Mouse (Mus musculus): Measurements from ENCODE around the gene Elovl1. TPM values are rescaled to one million over a fixed set of nuclear protein-coding genes. Genes with fewer than 3 reads are reported as not detected.

Gene Elovl1
- total and polyA plus RNA-seq, 3 experiments: 45.9 to 110 (median 61.1) TPM

DNA sequence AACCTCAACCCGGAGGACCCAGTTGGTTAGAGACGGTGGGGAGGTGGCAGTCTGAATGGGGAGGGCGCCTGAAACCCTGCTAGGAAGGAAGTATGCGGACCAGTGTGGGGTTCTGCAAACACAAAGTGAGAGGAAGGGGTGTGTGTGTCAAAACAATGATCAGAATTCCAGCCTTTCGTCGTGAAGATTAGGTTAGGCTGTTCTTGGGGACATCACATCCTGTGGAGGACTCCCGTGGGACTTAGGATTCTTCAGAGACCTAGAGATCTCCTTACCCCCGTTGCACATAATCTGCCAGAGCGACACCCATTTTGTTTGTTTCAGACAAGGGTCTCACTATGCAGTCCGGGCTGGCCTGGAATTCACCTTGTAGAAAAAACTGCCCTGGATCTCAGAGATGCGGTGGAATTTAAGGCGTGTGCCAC lies 9.9 kb downstream of the Elovl1 start:
- Histone ChIP-seq H3K4me2 (ENCODE audit: insufficient read depth, low read depth, poor library complexity, severe bottlenecking) (peak overlapping the region; percentile 51; the same call in 1 of the 2 replicates), H3K9ac (ENCODE audit: insufficient read depth, low read depth) (peak overlapping the region; percentile 76), H3K36me3 (replicated peaks in 1 of 2; ENCODE audit: control insufficient read depth in 1 of 2, insufficient read depth in 1 of 2, low read length in 1 of 2) (peaks cover 31 to 35% of the 10 kb centered on the region in 2 experiments), H3K79me2 (replicated peaks; ENCODE audit: control insufficient read depth, extremely low read depth, insufficient read depth, poor library complexity, severe bottlenecking) (peaks cover 25% of the 10 kb centered on the region), H3K27me3 (replicated peaks) (peaks cover 19% of the 10 kb centered on the region), H3K4me1 (ENCODE audit: control insufficient read depth in 1 of 2, insufficient read depth in 2 of 2) (peaks cover 8 to 37% of the 10 kb centered on the region in 2 experiments), H3K27ac (ENCODE audit: insufficient read depth, low read depth) (no peak overlapping the region), H3K9me3 (replicated peaks; ENCODE audit: low read length) (no peaks in the 10 kb centered on the region), H3K4me3 (replicated peaks in 1 of 3; ENCODE audit: low read depth in 2 of 3, low read length in 2 of 3, poor library complexity in 1 of 3) (peak overlapping the region; percentile 42 to 91 (median 61))
- in situ Hi-C loops (cut with MboI; ENCODE audit: low pct_ligation_motif_present, low pct_unique_long_range_greater_than_20kb, low sequenced_read_pairs): no loop called here
- dilution Hi-C loops (cut with MboI; ENCODE audit: extremely low pct_ligation_motif_present, extremely low pct_unique_long_range_greater_than_20kb, low sequenced_read_pairs): no loop called here
- no peak for TF ChIP-seq MYC (IDR thresholded peaks at IDR 0.05; ENCODE audit: low read depth, low read length)
- TF ChIP-seq MAZ (IDR thresholded peaks at IDR 0.05; ENCODE audit: low read depth, low read length): 0 out of 2 replicates have a peak, but pooled peaks have one; percentile 10
- no peak for TF ChIP-seq USF2 (conservative IDR thresholded peaks at IDR 0.05; ENCODE audit: low read depth, low read length)
- TF ChIP-seq ZMIZ1 (IDR thresholded peaks at IDR 0.05; ENCODE audit: low read depth, low read length): no peak
- TF ChIP-seq HCFC1 (IDR thresholded peaks at IDR 0.05; ENCODE audit: low read depth, low read length): no peak
- no peak for DNase-seq (ENCODE audit: extremely low read depth)

GRCm38 (mm10) chr4:118445088-118445487 lies 17.2 kb downstream of the Elovl1 start:
- in situ Hi-C loops (cut with MboI; ENCODE audit: low pct_ligation_motif_present, low pct_unique_long_range_greater_than_20kb, low sequenced_read_pairs) (no loop called here), dilution Hi-C loops (cut with MboI; ENCODE audit: extremely low pct_ligation_motif_present, extremely low pct_unique_long_range_greater_than_20kb, low sequenced_read_pairs) (no loop called here)
- DNase-seq (ENCODE audit: extremely low read depth): no peak
- Histone ChIP-seq H3K79me2 (replicated peaks; ENCODE audit: control insufficient read depth, extremely low read depth, insufficient read depth, poor library complexity, severe bottlenecking) (no peaks in the 10 kb centered on the region), H3K36me3 (replicated peaks in 1 of 2; ENCODE audit: control insufficient read depth in 1 of 2, insufficient read depth in 1 of 2, low read length in 1 of 2) (no peaks in the 10 kb centered on the region), H3K4me3 (replicated peaks in 1 of 3; ENCODE audit: low read depth in 2 of 3, low read length in 2 of 3, poor library complexity in 1 of 3) (no peak overlapping the region), H3K9me3 (replicated peaks; ENCODE audit: low read length) (no peaks in the 10 kb centered on the region), H3K27me3 (replicated peaks) (peaks cover 72% of the 10 kb centered on the region), H3K27ac (ENCODE audit: insufficient read depth, low read depth) (no peak overlapping the region), H3K4me2 (ENCODE audit: insufficient read depth, low read depth, poor library complexity, severe bottlenecking) (no peak overlapping the region), H3K4me1 (ENCODE audit: control insufficient read depth in 1 of 2, insufficient read depth in 2 of 2) (peaks cover 0 to 6% of the 10 kb centered on the region in 2 experiments; a peak in 1 of 4 replicates), H3K9ac (ENCODE audit: insufficient read depth, low read depth) (no peak overlapping the region)
- TF ChIP-seq PAX5 (IDR thresholded peaks at IDR 0.05; ENCODE audit: low read length) (no peak), CTCF (conservative IDR thresholded peaks at IDR 0.05 in 1 of 2, IDR thresholded peaks at IDR 0.05 in 1 of 2; ENCODE audit: low read depth in 2 of 2, low read length in 2 of 2) (no peak), POLR2AphosphoS2 (IDR thresholded peaks at IDR 0.05; ENCODE audit: low read depth, low read length) (no peak), TBP (conservative IDR thresholded peaks at IDR 0.05; ENCODE audit: low read depth, low read length) (no peak), POLR2A (IDR thresholded peaks at IDR 0.05; ENCODE audit: low read depth, low read length) (no peak), MAFK (IDR thresholded peaks at IDR 0.05; ENCODE audit: insufficient replicate concordance, low read length) (no peak), ELF1 (IDR thresholded peaks at IDR 0.05; ENCODE audit: low read depth, low read length) (no peak), MEF2A (IDR thresholded peaks at IDR 0.05; ENCODE audit: borderline replicate concordance, low read depth, low read length) (no peak), NRF1 (IDR thresholded peaks at IDR 0.05; ENCODE audit: low read depth, low read length) (no peak), MAX (IDR thresholded peaks at IDR 0.05; ENCODE audit: low read length) (no peak), MXI1 (IDR thresholded peaks at IDR 0.05; ENCODE audit: low read depth, low read length) (no peak), USF1 (IDR thresholded peaks at IDR 0.05; ENCODE audit: low read depth, low read length) (no peak), ETS1 (conservative IDR thresholded peaks at IDR 0.05; ENCODE audit: low read depth, low read length) (no peak), KAT2A (IDR thresholded peaks at IDR 0.05; ENCODE audit: insufficient replicate concordance, low read length) (no peak), ZNF384 (IDR thresholded peaks at IDR 0.05; ENCODE audit: low read depth, low read length) (no peak), RAD21 (IDR thresholded peaks at IDR 0.05; ENCODE audit: low read depth, low read length) (no peak)
